Mouse (Mus musculus) intestine, embryonic 16.5 days (tissue): ENCODE measurements around the gene Nol6. TPM values are rescaled to one million over a fixed set of nuclear protein-coding genes. Genes with fewer than 3 reads are reported as not detected.
A peak's percentile ranks its signal among the peaks of the same experiment; 100 is the strongest.

Experiments used
- ATAC-seq: fragments of 200-750 bp; cut with Nextera tagmentation; 2 replicates; pipeline ENCODE4 v1.8.0; 2017; ENCODE audit warnings: moderate TSS enrichment, moderate library complexity
- H3K27ac ChIP-seq: fragments of 300-500 bp; sonication (generic); 2 replicates; pipeline ENCODE4 v1.5.1; 2014; ENCODE audit warnings: mild to moderate bottlenecking, low read length
- H3K27me3 ChIP-seq: fragments of 300-500 bp; sonication (generic); replicated peaks from 2 replicates; pipeline ENCODE4 v1.6.1; 2014; ENCODE audit warnings: low read length, control low read depth, mixed read lengths; ENCODE audit not compliant: control insufficient read depth, insufficient read depth
- H3K36me3 ChIP-seq: fragments of 300-500 bp; sonication (generic); 2 replicates; pipeline ENCODE4 v1.6.1; 2014; ENCODE audit warnings: low read length, control low read depth; ENCODE audit not compliant: control insufficient read depth, insufficient read depth
- H3K4me1 ChIP-seq: fragments of 300-500 bp; sonication (generic); 2 replicates; pipeline ENCODE4 v1.6.1; 2014; ENCODE audit warnings: low read length, control low read depth, mixed read lengths; ENCODE audit not compliant: control insufficient read depth, insufficient read depth
- H3K4me2 ChIP-seq: fragments of 300-500 bp; sonication (generic); 2 replicates; pipeline ENCODE4 v1.6.1; 2014; ENCODE audit warnings: low read depth, low read length, control low read depth
- H3K4me3 ChIP-seq: fragments of 300-500 bp; sonication (generic); 2 replicates; pipeline ENCODE4 v1.5.1; 2014; ENCODE audit warnings: mild to moderate bottlenecking, low read length
- H3K9ac ChIP-seq: fragments of 300-500 bp; sonication (generic); 2 replicates; pipeline ENCODE4 v1.6.1; 2014; ENCODE audit warnings: low read depth, low read length
- H3K9me3 ChIP-seq: fragments of 300-500 bp; sonication (generic); 2 replicates; pipeline ENCODE4 v1.6.1; 2016; ENCODE audit warnings: low read length, control low read depth; ENCODE audit not compliant: control insufficient read depth
- WGBS: fragments of 180-500 bp; shearing (Covaris S2); extraction: QIAGEN DNeasy Blood & Tissue Kit; methylation state at CpG from one replicate; pipeline ENCODE4 v1.1.7; 2014; 5-methylcytosine and 5-hydroxymethylcytosine counted together
- polyA plus RNA-seq: library from polyadenylated mRNA; unstranded; fragments of >200 nt; fragmentation: Nextera tagmentation; extraction: Ambion mirVana; gene quantifications from 2 replicates; pipeline ENCODE4 v1.2.1, GENCODE M21; 2015

Gene Nol6
- polyA plus RNA-seq, 1 experiment from 2014 or later: 20.0 TPM

DNA sequence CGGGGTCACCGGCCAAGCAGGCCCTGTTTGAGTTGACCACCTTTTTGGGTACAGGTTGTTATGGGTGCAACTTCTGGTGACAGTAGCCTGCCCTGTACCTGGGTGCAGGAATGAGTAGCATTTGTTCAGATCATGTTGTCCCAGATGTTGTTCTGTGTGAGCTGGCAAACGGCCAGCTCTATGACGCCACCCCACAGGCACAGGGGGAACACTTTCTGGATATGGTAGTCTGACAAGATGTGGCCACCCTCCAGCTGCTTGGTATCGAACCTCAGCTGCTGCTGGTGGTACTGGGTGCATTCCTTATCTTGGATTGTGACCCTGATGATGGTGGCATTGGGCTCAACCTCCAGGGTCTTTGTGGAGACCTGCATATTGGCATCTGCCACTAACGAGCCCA, 8.2 kb upstream of the Nol6 start:
- no peaks in the 10 kb centered on the region for H3K36me3 ChIP-seq
- H3K4me2 ChIP-seq: no peak overlapping the region
- no peaks in the 10 kb centered on the region for H3K27me3 ChIP-seq
- no peak overlapping the region for H3K4me3 ChIP-seq
- H3K27ac ChIP-seq: no peak overlapping the region
- WGBS: 72% methylated on average over 6 of the region's 6 CpGs
- peaks cover 7% of the 10 kb centered on the region for H3K4me1 ChIP-seq
- no peak overlapping the region for H3K9ac ChIP-seq
- no peaks in the 10 kb centered on the region for H3K9me3 ChIP-seq
- ATAC-seq: no peak

DNA sequence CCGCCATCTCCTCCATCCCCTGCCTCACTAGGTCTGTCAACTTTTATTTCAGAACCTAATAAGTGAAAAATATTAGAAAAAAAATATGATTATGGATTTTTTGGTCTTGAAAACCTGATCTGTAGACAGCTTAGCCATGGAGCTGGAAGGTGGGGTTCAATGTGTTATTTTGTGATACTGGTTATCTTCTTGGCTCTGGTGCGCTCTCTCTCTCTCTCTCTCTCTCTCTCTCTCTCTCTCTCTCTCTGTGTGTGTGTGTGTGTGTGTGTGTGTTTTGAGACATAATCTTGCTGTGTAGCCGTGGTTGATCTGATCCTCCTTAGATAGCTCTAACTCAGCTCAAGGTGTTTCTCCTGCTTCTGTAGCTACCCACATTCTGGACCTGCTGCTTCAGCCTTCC, 5.6 kb upstream of the Nol6 start:
- 0 out of 2 replicates have a peak, but pooled peaks have one; percentile 32 for ATAC-seq

GRCm38 (mm10) chr4:41129406-41129805, 5.2 kb upstream of the Nol6 start:
- Histone ChIP-seq H3K9me3 (no peaks in the 10 kb centered on the region), H3K9ac (no peak overlapping the region), H3K4me3 (no peak overlapping the region), H3K4me2 (no peak overlapping the region), H3K4me1 (peaks cover 3% of the 10 kb centered on the region), H3K27me3 (no peaks in the 10 kb centered on the region), H3K27ac (no peak overlapping the region), H3K36me3 (no peaks in the 10 kb centered on the region)
- ATAC-seq: peak; percentile 80
- WGBS: 8% methylated on average over 2 of the region's 2 CpGs

More for the DNA sequence above, 5.6 kb upstream of the Nol6 start:
- H3K4me2 ChIP-seq: no peak overlapping the region
- H3K4me3 ChIP-seq: no peak overlapping the region
- H3K27me3 ChIP-seq: no peaks in the 10 kb centered on the region
- no peaks in the 10 kb centered on the region for H3K36me3 ChIP-seq
- no peaks in the 10 kb centered on the region for H3K9me3 ChIP-seq
- H3K4me1 ChIP-seq: peaks cover 4% of the 10 kb centered on the region
- WGBS: 80% methylated on average over 3 of the region's 3 CpGs
- no peak overlapping the region for H3K9ac ChIP-seq
- H3K27ac ChIP-seq: no peak overlapping the region

DNA sequence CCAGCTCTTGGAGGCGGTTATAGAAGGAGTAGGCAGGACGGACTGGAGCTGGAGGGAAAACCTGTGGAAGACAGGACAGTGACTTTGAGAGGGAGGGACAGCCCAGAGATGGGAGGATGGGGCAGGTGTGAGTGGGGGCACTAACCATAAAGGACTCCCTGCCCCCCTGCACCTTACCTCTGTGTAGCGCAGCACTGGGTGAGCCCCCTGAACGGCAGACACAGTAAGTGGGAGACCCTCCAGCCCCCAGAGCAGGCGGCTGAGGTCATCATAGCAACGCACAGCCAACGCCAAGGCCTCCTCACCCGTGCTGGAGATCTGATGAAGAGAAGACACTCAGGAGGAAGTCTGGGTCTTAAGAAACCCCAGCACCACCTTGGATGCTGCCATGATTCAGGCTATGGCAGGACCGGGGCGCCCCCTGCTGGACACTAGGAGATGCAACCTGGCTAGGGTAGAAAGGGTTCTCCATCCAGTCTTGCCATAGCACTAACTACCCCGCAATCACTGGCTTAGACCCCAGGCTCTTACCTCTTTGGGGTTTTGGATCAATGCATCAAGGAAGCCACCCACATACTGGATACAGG, 5.5 kb downstream of the Nol6 start:
- 71% methylated on average over 11 of the region's 11 CpGs for WGBS
- H3K4me1 ChIP-seq: peaks cover 6% of the 10 kb centered on the region
- H3K4me3 ChIP-seq: no peak overlapping the region
- no peak overlapping the region for H3K27ac ChIP-seq
- peaks cover 38% of the 10 kb centered on the region for H3K36me3 ChIP-seq
- ATAC-seq: no peak
- H3K4me2 ChIP-seq: no peak overlapping the region
- H3K9me3 ChIP-seq: no peaks in the 10 kb centered on the region
- H3K27me3 ChIP-seq: no peaks in the 10 kb centered on the region
- H3K9ac ChIP-seq: no peak overlapping the region

DNA sequence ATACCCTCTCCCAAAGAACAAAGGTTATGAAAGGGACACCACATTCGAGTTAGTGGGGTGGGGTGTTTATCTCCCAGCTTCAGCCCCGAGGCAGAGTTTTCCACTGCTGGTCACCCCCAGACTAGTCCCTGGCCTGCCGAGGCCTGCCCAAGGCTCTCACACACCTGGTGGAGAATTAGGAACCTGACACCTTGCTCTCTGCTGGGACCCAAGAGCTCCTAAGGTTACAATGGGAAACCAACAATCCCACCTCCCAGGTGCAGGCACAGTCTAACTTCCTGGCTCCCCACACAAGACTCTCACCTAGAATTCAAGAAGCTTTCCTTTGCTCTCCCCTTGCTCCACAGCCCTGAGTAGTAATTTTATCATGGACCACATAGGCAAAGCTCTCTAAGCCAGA, 7.4 kb downstream of the Nol6 start:
- Histone ChIP-seq H3K27ac (no peak overlapping the region), H3K4me2 (no peak overlapping the region), H3K4me3 (no peak overlapping the region), H3K9me3 (no peaks in the 10 kb centered on the region), H3K4me1 (no peaks in the 10 kb centered on the region), H3K9ac (no peak overlapping the region), H3K27me3 (no peaks in the 10 kb centered on the region), H3K36me3 (peaks cover 38% of the 10 kb centered on the region)
- ATAC-seq: no peak
- WGBS: 77% methylated on average over 3 of the region's 3 CpGs

DNA sequence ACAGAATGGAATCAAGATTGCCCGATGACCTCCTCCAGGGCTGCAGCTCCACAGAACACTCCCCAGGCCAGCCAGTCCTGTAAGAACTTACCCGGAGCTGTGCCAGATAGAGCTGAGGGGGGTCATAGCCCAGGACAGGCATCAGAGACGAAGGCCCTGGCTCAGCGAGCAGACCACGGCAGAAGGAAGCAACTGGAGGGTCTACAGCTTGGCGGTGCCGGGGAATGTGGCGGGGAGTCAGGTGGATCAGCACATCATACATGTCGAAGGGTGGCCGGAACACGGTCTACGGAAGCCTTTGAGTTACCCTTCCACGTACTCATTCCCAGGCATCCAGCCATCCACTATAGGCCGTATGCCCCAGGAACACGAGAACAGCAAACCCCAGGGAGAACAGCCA, 8.5 kb downstream of the Nol6 start:
- peaks cover 29% of the 10 kb centered on the region for H3K36me3 ChIP-seq
- H3K4me2 ChIP-seq: no peak overlapping the region
- 95% methylated on average over 15 of the region's 15 CpGs for WGBS
- no peak overlapping the region for H3K9ac ChIP-seq
- H3K4me3 ChIP-seq: no peak overlapping the region
- no peak for ATAC-seq
- H3K9me3 ChIP-seq: no peaks in the 10 kb centered on the region
- H3K27ac ChIP-seq: no peak overlapping the region
- no peaks in the 10 kb centered on the region for H3K27me3 ChIP-seq
- no peaks in the 10 kb centered on the region for H3K4me1 ChIP-seq

GRCm38 (mm10) chr4:41115074-41115473, 9.2 kb downstream of the Nol6 start:
- 88% methylated on average over 6 of the region's 6 CpGs for WGBS
- no peak overlapping the region for H3K27ac ChIP-seq
- H3K4me2 ChIP-seq: no peak overlapping the region
- ATAC-seq: no peak
- H3K9ac ChIP-seq: no peak overlapping the region
- H3K36me3 ChIP-seq: peaks cover 29% of the 10 kb centered on the region
- H3K4me1 ChIP-seq: no peaks in the 10 kb centered on the region
- no peak overlapping the region for H3K4me3 ChIP-seq
- H3K27me3 ChIP-seq: no peaks in the 10 kb centered on the region
- H3K9me3 ChIP-seq: no peaks in the 10 kb centered on the region

DNA sequence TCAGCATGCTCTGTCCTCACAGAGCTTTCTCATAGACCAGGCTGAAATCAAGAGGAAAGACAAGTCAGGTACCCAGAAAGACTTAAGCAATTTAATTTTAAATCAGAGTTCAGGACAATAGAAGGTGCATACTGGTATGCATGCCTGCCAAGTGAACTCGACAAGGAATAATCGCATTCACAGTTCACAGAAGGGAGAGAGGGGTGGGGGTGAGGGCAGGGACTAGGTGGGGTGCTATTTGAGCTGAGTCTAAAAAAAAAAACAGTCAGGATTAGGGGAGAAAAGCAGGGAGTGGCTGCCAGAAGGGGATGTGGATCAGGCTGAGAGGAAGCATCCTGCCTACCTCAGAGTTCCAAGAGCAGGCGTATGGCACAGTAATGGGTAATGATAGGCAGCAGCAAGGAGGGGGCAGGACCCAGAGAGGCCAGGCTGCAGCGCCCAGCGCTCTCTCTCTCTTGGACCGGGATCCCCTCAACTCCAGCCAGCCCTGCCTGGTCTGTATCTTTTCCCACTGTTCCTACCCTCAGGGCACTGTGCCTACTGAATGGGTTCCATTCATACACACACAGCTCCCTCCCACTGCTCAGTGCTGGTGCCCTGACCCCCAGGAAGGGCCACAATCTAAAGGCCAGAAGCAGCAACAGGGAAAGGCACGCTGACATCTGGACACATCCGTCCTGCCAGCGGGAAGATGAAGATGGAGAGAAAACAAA, 9.7 kb downstream of the Nol6 start:
- Histone ChIP-seq H3K4me2 (no peak overlapping the region), H3K9me3 (no peaks in the 10 kb centered on the region), H3K4me3 (no peak overlapping the region), H3K4me1 (no peaks in the 10 kb centered on the region), H3K27ac (no peak overlapping the region), H3K9ac (no peak overlapping the region), H3K27me3 (no peaks in the 10 kb centered on the region), H3K36me3 (peaks cover 29% of the 10 kb centered on the region)
- 87% methylated on average over 9 of the region's 9 CpGs for WGBS
- ATAC-seq: no peak

DNA sequence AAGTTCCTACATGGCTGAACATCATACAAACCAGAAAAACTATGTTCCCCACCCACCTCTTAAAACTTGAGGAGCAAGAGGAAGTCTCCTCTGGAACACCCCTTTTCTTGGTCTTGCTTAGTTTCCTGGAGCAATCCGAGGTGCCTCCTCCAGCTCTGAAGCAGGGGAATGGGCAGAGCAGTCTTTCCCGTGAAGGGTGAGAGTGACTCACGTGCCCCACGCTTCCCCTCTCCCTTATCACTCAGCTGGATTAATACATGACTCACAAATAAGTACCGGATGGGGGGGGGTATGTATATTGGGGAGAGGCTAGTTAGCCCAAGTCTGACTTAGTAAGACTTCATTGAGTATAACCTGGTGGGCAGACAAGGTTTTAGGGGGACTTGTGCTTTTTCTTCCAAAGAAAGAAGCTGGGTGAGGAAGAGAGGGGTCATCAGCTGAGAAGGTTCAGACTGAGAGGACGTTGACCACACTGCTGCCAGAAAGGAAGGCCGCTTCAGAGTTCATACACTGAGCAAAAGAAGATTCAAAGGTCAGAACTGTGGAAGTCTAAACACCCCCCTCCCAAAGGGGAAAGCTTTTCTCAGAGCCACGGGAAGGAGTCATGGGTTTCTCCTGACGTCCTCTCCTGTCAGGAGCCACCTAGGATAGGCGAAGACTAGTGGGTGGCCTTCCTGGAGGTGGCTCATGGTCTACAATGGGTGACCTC, 15.4 kb downstream of the Nol6 start:
- Histone ChIP-seq H3K4me2 (no peak overlapping the region), H3K9ac (no peak overlapping the region), H3K27me3 (no peaks in the 10 kb centered on the region), H3K27ac (no peak overlapping the region), H3K4me1 (0 out of 2 replicates have a peak, but pooled peaks cover 2% of the 10 kb centered on the region), H3K9me3 (no peaks in the 10 kb centered on the region), H3K4me3 (no peak overlapping the region), H3K36me3 (no peaks in the 10 kb centered on the region)
- WGBS: 65% methylated on average over 10 of the region's 10 CpGs
- 0 out of 2 replicates have a peak, but pooled peaks have one; percentile 21 for ATAC-seq
